Mouse (Mus musculus): ENCODE data around the gene Zpbp2. TPM values are rescaled to one million over a fixed set of nuclear protein-coding genes. Genes with fewer than 3 reads are reported as not detected.
"Not testable (repeated sequence)": the region's sequence is repeated elsewhere in the genome, so short reads cannot be mapped to it uniquely, and the experiment has no call there.

The Zpbp2 gene
- total RNA-seq, 2 experiments from 2014 or later: not detected

DNA sequence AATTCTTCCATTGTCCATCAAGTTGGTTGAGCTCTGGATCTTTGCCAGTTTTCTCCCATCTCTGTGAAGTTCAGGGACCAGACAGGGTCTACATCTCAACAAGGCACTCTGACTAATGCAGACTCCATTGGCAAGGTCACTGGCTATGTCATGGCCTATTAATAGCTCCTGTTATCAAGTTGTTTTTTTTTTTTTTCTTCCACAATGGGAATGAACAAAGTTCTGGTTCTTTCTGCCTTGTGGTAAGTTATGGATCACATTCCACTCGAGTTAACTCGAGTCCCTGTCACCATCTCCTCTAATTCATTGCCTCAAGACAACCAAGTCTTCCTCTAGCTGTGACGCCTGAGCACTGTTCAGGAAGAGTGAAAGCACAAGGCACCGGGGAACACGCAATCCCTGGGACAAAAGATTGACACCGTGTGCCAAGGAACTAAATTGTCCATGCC is 38.0 kb downstream of the Zpbp2 start:
- no peak for DNase-seq (ENCODE audit: low spot score in 2 of 2)

DNA sequence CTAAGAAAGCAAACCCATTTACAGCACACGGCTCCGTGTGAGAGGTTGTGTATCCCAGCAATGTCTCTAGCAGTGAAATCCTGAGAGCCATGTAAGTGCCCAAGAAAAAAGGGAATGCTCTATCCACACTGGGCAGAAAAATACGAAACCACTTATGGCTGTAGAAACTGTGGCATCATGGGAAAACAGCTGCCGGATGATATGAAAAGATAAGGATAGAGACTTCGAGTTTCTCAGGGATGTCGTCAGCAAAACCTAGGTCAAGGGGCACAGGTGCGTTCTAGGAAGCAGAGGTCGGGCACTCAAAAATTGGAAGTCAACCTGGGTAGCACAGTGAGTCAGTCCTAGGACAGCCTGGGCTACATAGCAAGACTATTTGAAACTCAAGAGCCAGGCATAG is 38.4 kb downstream of the Zpbp2 start:
- no peak for DNase-seq (ENCODE audit: low spot score in 2 of 2)

DNA sequence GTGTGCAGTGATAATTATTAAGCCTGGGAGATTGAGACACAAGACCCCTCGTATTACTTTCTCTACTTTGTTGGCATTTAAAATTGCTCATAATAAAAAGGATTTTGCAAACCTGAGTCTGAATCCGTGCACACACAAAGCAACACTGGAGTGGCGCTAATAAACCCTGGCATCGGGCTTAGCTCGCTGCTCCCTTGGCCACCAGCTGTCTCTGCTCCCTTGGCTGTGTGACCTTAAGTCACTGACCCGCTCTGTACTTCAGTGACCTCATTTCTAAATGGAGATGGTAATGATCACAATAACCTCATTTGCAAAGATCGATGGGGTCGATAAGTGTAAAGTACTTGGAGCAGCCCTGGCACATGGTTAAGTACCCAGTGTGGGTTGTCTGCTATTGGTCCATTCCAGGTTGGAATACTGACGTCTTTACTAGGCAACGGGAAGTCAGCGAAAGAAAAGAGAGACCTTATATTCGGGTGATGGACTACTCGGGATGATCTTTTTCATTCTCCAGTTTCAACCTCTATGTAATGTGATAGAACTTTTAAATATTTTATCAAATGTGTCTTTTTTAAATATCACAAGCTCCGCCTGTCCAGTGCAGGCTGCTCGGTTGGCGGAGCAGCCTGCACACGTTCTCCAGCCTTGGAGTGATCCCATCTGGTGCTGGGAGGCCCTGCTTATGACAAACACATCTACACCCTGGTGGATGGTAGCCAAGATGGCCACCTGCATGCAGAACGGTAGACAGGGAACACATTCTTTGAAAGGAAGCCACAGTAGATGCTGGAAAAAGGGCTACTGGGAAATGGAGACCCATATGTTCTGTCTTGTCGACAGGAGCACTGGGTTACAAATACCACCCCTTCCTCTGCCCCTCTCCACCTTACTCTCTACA is 39.9 kb downstream of the Zpbp2 start:
- DNase-seq (ENCODE audit: low spot score in 2 of 2): no peak

DNA sequence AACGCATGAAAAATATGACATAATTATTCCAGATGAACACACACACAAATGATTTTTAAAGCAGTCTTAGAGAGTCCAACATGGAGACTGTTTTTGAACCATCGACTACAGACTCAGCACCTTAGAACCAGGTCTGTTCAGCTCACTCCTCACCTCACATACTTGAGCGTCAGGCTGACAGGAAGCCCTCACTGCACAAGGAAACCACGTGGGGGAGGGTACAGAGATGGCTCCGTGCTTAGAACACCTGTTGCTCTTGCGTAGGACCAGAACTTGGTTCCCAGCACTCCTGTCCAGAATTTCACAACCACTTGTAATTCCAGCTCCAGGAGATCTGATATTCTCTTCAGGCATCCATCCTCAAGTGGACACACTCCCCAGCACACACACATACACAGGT is 44.1 kb downstream of the Zpbp2 start:
- no peak for DNase-seq (ENCODE audit: low spot score in 2 of 2)

DNA sequence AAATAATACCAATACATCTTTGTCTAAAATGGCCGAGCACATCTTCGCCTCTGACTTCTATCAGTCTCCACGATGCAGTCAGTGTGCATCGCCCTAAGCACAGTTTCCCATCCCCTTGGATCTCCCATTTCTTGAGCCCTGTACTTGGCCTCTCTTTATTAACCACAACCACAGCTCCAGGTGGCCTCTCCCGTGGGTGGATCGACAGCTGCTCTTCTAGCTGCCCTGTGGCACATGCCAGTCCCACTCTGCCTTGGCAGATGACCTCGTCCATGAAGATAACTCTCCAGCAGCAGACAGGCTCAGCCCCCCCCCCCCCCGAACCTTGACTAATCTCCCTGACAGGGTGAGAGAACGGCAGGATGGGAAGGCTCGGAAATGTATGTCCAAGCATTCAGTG is 44.6 kb downstream of the Zpbp2 start:
- no peak for DNase-seq (ENCODE audit: low spot score in 2 of 2)

DNA sequence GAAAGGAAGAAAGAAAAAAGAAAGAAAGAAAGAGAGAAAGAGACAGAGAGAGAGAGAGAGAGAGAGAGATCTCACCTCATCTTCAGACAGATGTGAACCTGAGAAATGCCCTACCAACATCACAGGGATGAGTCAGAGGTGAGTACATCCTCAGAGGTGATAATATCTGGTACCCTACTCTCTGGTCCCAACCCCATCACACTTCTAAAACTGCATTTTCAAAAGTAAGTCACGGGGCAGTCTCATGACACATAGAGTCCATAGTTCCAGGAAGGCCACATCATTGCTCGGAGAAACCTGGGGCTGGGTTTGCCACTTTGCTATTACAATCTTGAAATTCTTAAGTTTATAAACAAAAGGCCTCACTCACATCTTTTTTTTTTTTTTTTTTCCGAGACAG is 45.1 kb downstream of the Zpbp2 start:
- no peak for DNase-seq (ENCODE audit: low spot score in 2 of 2)

DNA sequence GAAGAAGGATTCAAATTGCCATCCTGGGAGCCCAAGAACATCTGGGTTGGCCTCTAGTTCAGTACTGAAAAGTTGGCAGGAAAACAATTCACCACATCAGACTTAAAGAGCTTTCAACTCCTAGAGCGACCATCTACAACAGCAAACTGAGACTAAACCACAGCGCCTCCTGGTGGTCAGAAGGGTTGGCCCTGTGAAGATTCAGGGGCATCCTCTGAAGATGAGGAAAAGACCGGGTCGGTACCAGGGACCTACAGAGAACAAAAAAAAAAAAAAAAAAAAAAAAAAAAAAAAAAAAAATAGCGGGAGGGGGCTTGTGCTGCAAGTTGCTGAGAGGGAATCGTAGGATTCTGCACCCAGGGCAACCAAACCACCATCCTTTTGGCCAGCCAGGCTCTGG is 46.5 kb downstream of the Zpbp2 start:
- DNase-seq (ENCODE audit: low spot score in 2 of 2): peak in 1 of 2 experiments; percentile 48

DNA sequence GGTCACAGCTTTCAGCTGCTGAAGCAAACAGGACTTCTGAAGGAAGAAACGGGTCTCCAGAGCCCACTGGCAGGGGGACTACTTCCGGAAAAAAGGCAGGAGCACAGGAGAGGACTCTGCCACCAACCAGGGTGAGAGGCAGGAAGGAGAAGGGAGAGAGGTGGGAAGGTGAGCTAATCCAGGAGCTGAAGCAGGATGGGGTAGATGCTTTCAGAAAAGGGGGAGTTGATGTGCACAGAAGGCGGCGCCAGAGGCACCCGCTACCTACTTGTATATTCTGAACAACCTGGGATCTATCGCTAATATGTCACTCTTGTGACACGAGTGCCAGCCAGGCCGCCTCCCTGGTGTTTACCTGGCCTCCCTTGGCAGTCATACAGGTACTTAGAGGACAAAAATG is 47.1 kb downstream of the Zpbp2 start, which contains the start of gene Lrrc3c:
Gene Lrrc3c, plus strand, starts transcription at position 301 of the 400 bp plus-strand sequence.
- no peak for DNase-seq (ENCODE audit: low spot score in 2 of 2)

DNA sequence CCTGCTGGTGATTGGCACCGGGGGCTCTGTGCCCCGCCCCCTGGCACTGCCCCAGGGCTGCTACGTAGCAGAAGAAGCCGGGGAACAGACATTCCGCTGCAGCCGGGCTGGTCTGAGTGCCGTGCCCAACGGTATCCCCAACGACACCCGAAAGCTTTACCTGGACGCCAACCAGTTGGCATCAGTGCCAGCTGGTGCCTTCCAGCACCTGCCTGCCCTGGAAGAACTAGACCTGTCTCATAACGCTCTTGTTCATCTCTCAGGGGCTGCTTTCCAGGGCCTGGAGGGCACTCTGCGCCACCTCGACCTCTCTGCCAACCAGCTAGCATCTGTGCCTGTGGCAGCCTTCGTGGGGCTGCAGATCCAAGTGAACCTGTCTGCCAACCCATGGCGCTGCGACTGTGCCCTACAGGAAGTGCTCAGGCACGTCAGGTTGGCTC is 48.0 kb downstream of the Zpbp2 start:
- DNase-seq (ENCODE audit: low spot score in 2 of 2): no peak

DNA sequence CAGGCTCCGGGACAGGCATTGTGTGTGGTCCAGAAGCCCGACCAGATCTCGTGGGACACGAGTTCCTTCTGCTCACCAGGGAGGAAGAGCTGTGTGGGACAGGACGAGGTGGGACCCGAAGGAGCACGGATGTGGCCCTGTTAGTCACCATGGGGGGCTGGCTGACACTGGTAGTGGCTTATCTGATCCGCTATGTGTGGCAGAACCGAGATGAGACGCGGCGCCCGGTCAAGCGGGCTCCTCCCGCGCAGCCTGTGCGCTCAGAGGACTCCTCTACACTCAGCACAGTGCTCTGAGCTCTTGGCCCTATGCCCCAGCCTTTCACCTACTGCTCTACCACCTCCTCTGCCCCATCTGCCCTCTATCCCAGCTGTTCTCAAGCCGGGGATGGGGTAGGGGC is 48.4 kb downstream of the Zpbp2 start:
- no peak for DNase-seq (ENCODE audit: low spot score in 2 of 2)

DNA sequence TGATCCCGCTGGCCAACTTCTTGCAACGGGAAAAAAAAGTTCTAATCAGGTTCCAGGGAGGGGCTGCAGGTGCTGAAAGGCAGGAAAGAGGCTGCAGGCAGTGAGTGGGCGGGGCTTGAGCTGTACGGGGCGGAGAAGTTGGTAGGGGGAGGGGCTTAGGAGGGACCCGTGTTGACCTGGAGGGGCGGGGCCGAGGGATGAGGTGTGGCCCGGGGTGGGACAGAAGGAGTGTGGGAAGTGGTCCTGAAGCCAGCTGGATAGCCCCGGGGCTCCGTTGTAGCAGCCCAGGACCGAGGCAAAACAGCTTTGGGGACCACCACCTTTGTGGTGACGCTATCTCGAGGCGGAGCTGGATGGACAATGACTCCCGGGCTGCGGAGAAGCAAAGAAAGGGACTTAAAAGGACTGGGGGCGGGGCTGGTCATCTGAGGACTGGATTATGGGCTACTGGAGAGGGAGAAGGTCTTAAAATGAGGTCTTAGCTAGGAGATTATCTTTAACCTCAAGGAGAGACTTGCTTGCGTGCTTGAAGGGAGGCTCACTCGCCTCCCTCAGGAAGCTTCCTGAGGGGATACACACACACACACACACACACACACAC is 51.3 kb downstream of the Zpbp2 start:
- DNase-seq (ENCODE audit: low spot score in 2 of 2): no peak

DNA sequence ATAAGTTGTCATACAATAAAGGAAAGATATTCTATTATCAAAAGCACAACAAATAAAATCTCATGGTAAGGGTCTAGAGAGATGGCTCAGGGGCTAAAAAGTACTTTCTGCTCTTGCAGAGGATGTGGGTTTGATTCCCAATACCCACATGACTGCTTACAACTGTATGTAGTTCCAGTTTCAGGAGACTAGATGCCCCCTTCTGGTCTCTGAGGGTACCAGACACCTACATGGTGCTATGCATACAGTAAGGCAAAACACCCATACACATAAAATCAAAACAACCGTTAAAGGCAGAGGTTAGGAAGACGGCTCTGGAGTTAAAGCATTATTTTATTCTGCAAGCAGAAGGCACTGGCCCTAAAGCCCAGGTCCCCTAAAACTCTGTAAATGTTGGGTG is 53.1 kb downstream of the Zpbp2 start:
- no peak for DNase-seq (ENCODE audit: low spot score in 2 of 2)

DNA sequence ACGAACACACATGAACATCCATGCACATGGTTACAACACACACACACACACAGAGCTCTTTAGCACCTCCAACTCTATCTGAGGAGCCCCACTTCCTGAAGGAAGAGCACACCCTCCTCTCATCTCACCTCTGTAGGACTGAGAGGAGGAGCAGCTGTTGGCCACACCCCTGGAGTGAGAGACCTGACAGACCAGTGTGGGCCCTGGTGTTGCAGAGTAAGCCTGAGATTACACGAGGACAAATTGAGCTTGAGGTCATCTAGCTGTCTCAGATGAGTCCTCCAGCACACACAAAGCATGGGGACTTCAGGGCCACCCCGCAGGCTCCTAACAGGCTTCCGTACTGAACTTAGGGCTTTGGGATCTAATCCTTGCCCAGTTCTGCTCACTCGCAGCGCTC is 54.0 kb downstream of the Zpbp2 start:
- DNase-seq (ENCODE audit: low spot score in 2 of 2): not testable (repeated sequence)

DNA sequence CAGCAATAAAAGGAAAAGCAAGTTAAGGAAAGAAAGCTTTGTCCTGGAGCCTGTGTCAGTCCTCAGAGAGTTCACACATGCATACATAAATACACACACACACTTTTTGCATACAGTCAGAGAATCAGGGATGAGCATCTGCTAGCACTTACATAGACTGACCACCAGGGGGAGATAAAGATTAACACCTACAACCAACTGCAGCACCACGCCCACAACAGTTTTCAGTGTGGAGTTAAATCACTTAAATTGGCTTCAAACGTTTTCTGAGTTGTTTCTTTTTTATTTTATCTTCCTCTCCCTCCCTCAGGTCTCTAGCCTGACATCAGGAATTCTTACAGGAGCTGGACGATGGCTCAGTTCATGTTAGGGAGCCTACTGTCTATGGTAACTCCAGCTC is 55.9 kb downstream of the Zpbp2 start:
- no peak for DNase-seq (ENCODE audit: low spot score in 2 of 2)

Other genes with a start within 250 kb of the Zpbp2 start
- not detected for gene Neurod2, start 221.4 kb upstream of the Zpbp2 start, total RNA-seq (2021)
- under 1 TPM; 0.52 to 0.70 TPM for gene Ppp1r1b, start 202.7 kb upstream of the Zpbp2 start, total RNA-seq (2021)
- gene Stard3, start 192.7 kb upstream of the Zpbp2 start, total RNA-seq (2021): 10 to 100 TPM; 14.1 to 16.9 TPM
- 100 to 1,000 TPM; 447 to 769 TPM for gene Tcap, start 167.3 kb upstream of the Zpbp2 start, total RNA-seq (2021)
- gene Pnmt, start 164.6 kb upstream of the Zpbp2 start, total RNA-seq (2021): under 1 TPM in 1 of 2 experiments, not detected in 1; 0.71 TPM
- 1 to 10 TPM; 4.6 to 5.6 TPM for gene Pgap3, start 150.6 kb upstream of the Zpbp2 start, total RNA-seq (2021)
- 10 to 100 TPM; 19.6 to 23.5 TPM for gene Erbb2, start 138.6 kb upstream of the Zpbp2 start, total RNA-seq (2021)
- 10 to 100 TPM; 28.0 to 29.0 TPM for gene Mien1, start 112.1 kb upstream of the Zpbp2 start, total RNA-seq (2021)
- under 1 TPM in 1 of 2 experiments, not detected in 1; 0.16 TPM for gene Grb7, start 104.7 kb upstream of the Zpbp2 start, total RNA-seq (2021)
- under 1 TPM; 0.54 to 0.74 TPM for gene Ikzf3, start 5.1 kb upstream of the Zpbp2 start, total RNA-seq (2021)
- gene Ormdl3, start 36.3 kb downstream of the Zpbp2 start, total RNA-seq (2021): 10 to 100 TPM; 28.0 to 28.3 TPM
- gene Lrrc3c, start 47.2 kb downstream of the Zpbp2 start, total RNA-seq (2021): not detected
- gene Gm12355, start 74.6 kb downstream of the Zpbp2 start, total RNA-seq (2021): 10 to 100 TPM; 11.0 to 13.9 TPM
- under 1 TPM; 0.49 to 0.76 TPM for gene Gsdma3, start 75.3 kb downstream of the Zpbp2 start, total RNA-seq (2021)
- gene Gsdma2, start 95.7 kb downstream of the Zpbp2 start, total RNA-seq (2021): not detected
- gene Gsdma, start 113.3 kb downstream of the Zpbp2 start, total RNA-seq (2021): not detected
- gene Psmd3, start 131.5 kb downstream of the Zpbp2 start, total RNA-seq (2021): 100 to 1,000 TPM; 130 to 140 TPM
- gene Csf3, start 150.2 kb downstream of the Zpbp2 start, total RNA-seq (2021): not detected
- 10 to 100 TPM; 47.8 to 58.0 TPM for gene Med24, start 178.3 kb downstream of the Zpbp2 start, total RNA-seq (2021)
- gene Thra, start 189.5 kb downstream of the Zpbp2 start, total RNA-seq (2021): 100 to 1,000 TPM; 225 TPM
- 10 to 100 TPM; 26.7 to 34.2 TPM for gene Nr1d1, start 224.2 kb downstream of the Zpbp2 start, total RNA-seq (2021)
- gene Msl1, start 244.4 kb downstream of the Zpbp2 start, total RNA-seq (2021): 10 to 100 TPM; 79.3 to 83.9 TPM